Mouse (Mus musculus) kidney, embryonic 15.5 days (tissue): ENCODE results near the gene Ankrd31. TPM values are rescaled to one million over a fixed set of nuclear protein-coding genes. Genes with fewer than 3 reads are reported as not detected.

Experiments
- ATAC-seq: fragments of 200-750 bp; cut with Nextera tagmentation; replicated peaks from 2 replicates; pipeline ENCODE4 v1.8.0; 2017; ENCODE audit warnings: moderate TSS enrichment; ENCODE audit not compliant: low FRiP score
- H3K27ac ChIP-seq: fragments of 300-500 bp; sonication (generic); 2 replicates; pipeline ENCODE4 v1.5.1; 2015; ENCODE audit warnings: mild to moderate bottlenecking, inconsistent platforms
- H3K27me3 ChIP-seq: fragments of 300-500 bp; sonication (generic); 2 replicates; pipeline ENCODE4 v1.6.1; 2015; ENCODE audit warnings: inconsistent platforms
- H3K36me3 ChIP-seq: fragments of 300-500 bp; sonication (generic); 2 replicates; pipeline ENCODE4 v1.6.1; 2015; ENCODE audit warnings: inconsistent platforms
- H3K4me1 ChIP-seq: fragments of 300-500 bp; sonication (generic); 2 replicates; pipeline ENCODE4 v1.6.1; 2015; ENCODE audit warnings: inconsistent platforms
- H3K4me2 ChIP-seq: fragments of 300-500 bp; sonication (generic); 2 replicates; pipeline ENCODE4 v1.6.1; 2015; ENCODE audit warnings: moderate library complexity, mild to moderate bottlenecking, inconsistent platforms
- H3K4me3 ChIP-seq: fragments of 300-500 bp; sonication (generic); replicated peaks from 2 replicates; pipeline ENCODE4 v1.5.1; 2015; ENCODE audit warnings: mild to moderate bottlenecking, inconsistent platforms
- H3K9ac ChIP-seq: fragments of 300-500 bp; sonication (generic); 2 replicates; pipeline ENCODE4 v1.6.1; 2015; ENCODE audit warnings: mild to moderate bottlenecking, inconsistent platforms
- H3K9me3 ChIP-seq: fragments of 300-500 bp; sonication (generic); replicated peaks from 2 replicates; pipeline ENCODE4 v1.6.1; 2016; ENCODE audit warnings: inconsistent platforms
- WGBS: fragments of 180-500 bp; shearing (Covaris S2); methylation state at CpG from one replicate; pipeline ENCODE4 v1.1.7; 2015; ENCODE audit warnings: mixed read lengths; 5-methylcytosine and 5-hydroxymethylcytosine counted together
- polyA plus RNA-seq: library from polyadenylated mRNA; unstranded; fragments of >200 nt; fragmentation: Nextera tagmentation; extraction: Ambion mirVana; gene quantifications from 2 replicates; pipeline ENCODE4 v1.2.1, GENCODE M21; 2015

Gene Ankrd31
- polyA plus RNA-seq, result 0.03 TPM in 1 of 2 replicates, not detected in the other

DNA sequence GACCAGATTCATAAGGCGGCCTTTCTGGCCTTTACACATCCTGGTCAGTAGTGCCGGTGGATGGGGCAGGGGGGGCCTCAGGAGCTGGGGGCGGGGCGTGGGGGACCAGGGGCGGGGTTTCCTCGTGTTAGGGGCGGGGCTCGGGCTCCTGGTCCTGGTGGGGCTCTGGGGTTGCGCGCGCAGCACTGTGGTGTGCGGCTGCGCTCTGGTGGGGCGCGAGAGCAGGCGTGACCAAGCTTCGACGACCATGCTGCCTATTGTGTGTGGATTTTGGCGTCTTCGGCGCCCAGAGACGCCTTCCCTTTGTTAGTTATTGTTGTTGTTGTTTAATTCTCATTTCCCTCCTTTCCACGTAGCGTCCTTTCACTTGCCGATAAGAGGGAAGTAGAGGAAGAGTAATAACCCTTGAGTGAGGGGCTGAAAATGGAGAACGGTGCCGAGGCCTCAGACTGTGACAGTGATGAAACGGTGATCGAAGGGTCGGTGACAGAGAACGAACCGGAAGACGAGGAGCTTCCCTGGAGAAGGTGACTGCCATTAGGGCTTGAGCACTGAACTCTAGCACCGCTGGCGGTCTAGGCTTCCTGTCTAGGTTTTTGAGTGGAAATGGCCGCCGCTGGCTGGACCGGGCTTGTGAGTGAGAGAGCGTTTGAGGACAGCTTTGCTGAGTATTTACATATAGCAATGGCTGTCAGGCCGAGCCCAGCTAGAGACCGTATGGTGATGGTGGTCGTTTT, at the start of gene Ankrd31:
Gene Ankrd31 (plus strand): TSS at position 164 of the 737 bp plus-strand sequence.
- Histone ChIP-seq H3K4me2 (no peak within 1 kb of the TSS), H3K4me1 (no peaks in the 10 kb centered on the region), H3K36me3 (no peaks in the 10 kb centered on the region), H3K27ac (no peak within 1 kb of the TSS), H3K9me3 (no peaks in the 10 kb centered on the region), H3K4me3 (no peak within 1 kb of the TSS), H3K9ac (no peak within 1 kb of the TSS), H3K27me3 (no peaks in the 10 kb centered on the region)
- no peak for ATAC-seq
- WGBS, result 88% methylated on average over 42 of the region's 42 CpGs

DNA sequence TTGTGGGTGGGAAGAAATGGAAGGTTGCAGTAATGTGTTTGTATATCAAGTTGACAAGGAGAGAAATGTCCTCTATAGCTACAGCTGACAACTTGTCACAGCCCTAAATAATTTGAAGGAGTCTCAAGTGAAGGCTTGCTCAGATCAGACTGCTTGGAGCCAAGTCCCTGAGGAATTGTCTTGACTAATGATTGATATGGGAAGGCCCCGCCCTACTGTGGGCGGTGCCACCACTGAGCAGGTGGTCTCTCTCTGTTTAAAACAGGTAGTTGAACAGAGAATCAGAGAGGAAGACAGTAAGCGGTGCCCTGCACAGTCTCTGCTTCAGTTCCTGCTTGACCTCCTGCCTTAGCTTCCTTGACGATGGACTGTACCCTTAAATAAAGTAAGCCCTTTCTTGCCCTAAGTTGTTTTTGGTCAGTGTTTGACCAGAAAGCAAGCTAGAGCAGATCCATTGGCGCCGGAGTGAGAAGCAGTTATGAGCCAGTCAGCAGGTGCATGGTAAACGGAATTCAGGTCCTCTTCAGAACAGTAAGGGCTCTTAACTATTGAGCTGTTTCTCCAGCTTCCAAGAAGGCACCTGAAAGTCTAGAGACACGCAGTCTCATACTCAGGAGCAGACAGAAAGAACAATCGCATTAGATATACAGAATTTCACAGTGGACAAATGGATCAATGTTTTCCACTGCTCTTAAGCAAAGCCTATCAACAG, 45.3 kb upstream of the Ankrd31 start:
- H3K4me1 ChIP-seq, result no peaks in the 10 kb centered on the region
- H3K9ac ChIP-seq, result no peak overlapping the region
- H3K36me3 ChIP-seq, result no peaks in the 10 kb centered on the region
- H3K27ac ChIP-seq, result no peak overlapping the region
- H3K4me3 ChIP-seq, result no peak overlapping the region
- WGBS, result 78% methylated on average over 9 of the region's 9 CpGs
- H3K27me3 ChIP-seq, result no peaks in the 10 kb centered on the region
- no peaks in the 10 kb centered on the region for H3K9me3 ChIP-seq
- no peak overlapping the region for H3K4me2 ChIP-seq
- no peak for ATAC-seq

DNA sequence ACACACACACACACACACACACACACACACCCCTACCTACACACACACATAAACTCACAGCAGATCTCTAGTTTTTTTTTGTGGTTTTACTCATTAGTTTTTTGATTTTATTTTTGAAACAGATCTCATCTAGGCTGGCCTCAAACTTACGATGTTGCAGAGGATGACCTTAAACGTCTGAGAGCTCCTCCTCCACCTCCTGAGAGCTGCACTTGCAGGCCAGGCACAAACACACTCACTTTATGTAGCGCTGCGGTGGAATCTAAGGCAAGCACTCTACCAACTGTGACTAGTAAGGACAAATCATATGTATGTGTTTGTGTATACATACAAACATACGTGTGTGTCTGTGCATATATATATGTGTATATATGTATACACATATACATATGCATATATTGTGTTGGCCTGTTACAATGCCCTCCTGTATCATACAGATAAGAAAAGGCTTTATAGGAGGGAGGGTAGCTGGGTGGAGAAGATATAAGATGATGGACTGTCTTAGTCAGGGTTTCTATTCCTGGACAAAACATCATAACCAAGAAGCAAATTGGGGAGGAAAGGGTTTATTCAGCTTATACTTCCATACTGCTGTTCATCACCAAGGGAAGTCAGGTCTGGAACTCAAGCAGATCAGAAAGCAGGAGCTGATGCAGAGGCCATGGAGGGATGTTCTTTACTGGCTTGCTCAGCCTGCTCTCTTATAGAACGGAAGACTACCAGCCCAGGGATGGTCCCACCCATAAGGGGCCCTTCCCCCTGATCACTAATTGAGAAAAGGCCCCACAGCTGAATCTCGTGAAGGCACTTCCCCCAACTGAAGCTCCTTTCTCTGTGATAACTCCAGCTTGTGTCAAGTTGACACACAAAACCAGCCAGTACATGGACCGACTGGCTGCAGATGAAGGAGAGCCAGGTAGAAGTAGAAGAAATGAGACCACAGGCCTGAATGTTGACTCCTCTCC, 38.5 kb upstream of the Ankrd31 start:
- H3K27ac ChIP-seq, result no peak overlapping the region

DNA sequence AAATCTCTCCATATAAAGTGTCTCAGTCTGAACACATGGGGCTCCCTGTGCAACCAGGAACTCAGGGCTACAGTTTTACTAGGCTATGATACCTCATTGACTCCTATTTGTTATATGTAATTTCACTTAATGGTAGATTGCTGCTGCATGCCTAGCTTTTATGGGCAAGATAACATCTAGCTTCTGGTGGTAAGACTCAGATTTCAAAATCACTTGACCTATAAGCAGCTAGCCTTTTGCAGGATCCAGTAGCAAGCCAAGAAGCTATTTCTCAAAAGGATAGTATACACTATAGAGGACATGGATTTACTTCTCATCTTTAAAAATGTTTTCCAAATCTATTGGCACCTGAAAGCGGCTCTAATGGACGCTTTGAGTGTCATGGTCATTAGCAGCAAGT, 31.8 kb upstream of the Ankrd31 start:
- Histone ChIP-seq H3K9me3 (no peaks in the 10 kb centered on the region), H3K27me3 (no peaks in the 10 kb centered on the region), H3K9ac (no peak overlapping the region), H3K4me1 (no peaks in the 10 kb centered on the region), H3K4me3 (no peak overlapping the region), H3K4me2 (no peak overlapping the region), H3K27ac (no peak overlapping the region), H3K36me3 (no peaks in the 10 kb centered on the region)
- no peak for ATAC-seq
- WGBS, result 89% methylated on average over 2 of the region's 2 CpGs

More for the DNA sequence above, 38.5 kb upstream of the Ankrd31 start:
- Histone ChIP-seq H3K4me1 (no peaks in the 10 kb centered on the region), H3K4me2 (no peak overlapping the region), H3K27me3 (no peaks in the 10 kb centered on the region), H3K4me3 (no peak overlapping the region), H3K9me3 (no peaks in the 10 kb centered on the region), H3K36me3 (no peaks in the 10 kb centered on the region), H3K9ac (no peak overlapping the region)
- ATAC-seq, result no peak
- 73% methylated on average over 8 of the region's 8 CpGs for WGBS

DNA sequence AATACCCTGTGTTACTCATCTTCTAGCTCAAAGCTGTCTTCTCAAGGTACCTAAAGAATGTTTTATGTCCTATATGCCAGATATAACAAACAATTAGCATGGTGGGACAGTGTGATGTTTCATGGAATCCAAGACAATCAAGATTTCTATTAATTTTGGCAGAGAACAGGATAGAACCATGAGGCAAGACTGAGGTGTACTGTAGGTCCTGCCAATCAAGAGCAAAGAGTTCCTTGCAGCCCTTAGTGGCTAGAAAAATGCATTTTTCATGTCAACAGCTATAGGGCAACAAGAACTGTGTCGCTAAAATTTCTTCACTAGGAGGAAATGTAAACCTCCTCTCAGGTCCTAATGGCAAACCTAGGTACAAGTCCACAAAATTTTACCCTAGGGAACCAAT, 30.3 kb upstream of the Ankrd31 start:
- H3K27ac ChIP-seq, result no peak overlapping the region
- no peaks in the 10 kb centered on the region for H3K36me3 ChIP-seq
- no peaks in the 10 kb centered on the region for H3K27me3 ChIP-seq
- no peak overlapping the region for H3K9ac ChIP-seq
- WGBS, result 54% methylated on average over 1 of the region's 1 CpGs
- no peaks in the 10 kb centered on the region for H3K4me1 ChIP-seq
- no peak for ATAC-seq
- H3K4me2 ChIP-seq, result no peak overlapping the region
- no peaks in the 10 kb centered on the region for H3K9me3 ChIP-seq
- H3K4me3 ChIP-seq, result no peak overlapping the region

DNA sequence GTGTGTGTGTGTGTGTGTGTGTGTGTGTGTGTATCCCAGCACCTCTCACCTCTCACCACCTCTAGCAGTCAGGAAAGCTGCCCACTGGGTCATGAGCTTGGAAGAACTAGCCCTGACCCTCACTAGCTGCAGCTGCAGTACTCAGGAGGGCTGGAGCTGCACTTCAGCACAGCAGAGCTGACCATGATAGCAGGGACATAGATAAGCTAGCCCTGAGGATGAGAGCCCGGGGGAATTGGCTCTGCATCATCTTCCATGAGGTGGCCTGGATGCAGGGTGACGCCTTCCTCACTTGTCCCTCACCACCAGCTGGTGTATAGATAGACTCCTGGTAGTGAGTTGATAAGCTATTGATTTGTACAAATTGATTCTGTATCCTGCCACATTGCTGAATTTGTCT, 28.1 kb upstream of the Ankrd31 start:
- Histone ChIP-seq H3K4me3 (no peak overlapping the region), H3K36me3 (no peaks in the 10 kb centered on the region), H3K27me3 (no peaks in the 10 kb centered on the region), H3K4me1 (no peaks in the 10 kb centered on the region), H3K27ac (no peak overlapping the region), H3K9me3 (no peaks in the 10 kb centered on the region), H3K9ac (no peak overlapping the region), H3K4me2 (no peak overlapping the region)
- 73% methylated on average over 2 of the region's 2 CpGs for WGBS
- no peak for ATAC-seq

DNA sequence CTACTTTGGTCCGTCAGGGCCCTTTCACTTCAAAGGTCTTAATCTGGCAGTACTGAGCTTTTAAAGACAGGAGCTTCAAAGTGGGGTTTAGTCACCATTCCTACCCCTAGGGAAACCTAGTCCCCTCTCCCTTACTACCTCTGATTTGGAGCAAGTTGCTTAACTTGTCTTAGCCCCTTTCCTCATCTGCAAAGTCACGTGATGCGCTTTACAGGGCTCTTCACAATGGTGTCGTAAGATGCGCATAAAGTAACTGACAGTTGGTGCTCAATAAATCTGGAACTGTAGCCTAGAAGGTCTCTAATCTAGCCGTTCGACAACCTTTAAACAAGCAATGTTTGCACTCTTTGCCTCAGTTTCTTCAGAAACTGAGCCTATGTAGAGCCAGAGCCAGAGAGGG, 19.8 kb upstream of the Ankrd31 start:
- no peaks in the 10 kb centered on the region for H3K36me3 ChIP-seq
- no peak overlapping the region for H3K9ac ChIP-seq
- no peak overlapping the region for H3K4me2 ChIP-seq
- H3K4me1 ChIP-seq, result no peaks in the 10 kb centered on the region
- no peaks in the 10 kb centered on the region for H3K9me3 ChIP-seq
- H3K4me3 ChIP-seq, result no peak overlapping the region
- no peak overlapping the region for H3K27ac ChIP-seq
- 62% methylated on average over 7 of the region's 7 CpGs for WGBS
- no peaks in the 10 kb centered on the region for H3K27me3 ChIP-seq
- ATAC-seq, result no peak

DNA sequence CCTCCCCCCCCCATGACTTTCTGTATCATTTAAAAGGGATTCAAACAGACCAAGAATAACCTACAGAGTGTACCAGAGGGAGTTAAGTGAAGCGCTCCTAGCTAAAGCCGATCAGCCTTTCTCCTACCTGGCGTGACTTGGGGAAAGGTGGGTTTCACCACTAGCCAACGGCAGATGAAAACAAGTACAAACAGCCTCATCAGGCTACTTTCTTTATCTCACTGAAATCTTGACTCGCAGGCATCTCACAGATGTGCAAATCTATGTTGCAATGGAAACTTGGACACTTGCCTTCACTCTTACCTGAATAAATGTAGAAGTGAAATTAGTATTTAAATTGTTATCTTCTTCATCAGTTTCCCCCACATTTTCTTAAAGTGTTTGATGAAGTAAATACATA, 18.9 kb upstream of the Ankrd31 start:
- no peak overlapping the region for H3K9ac ChIP-seq
- H3K4me3 ChIP-seq, result no peak overlapping the region
- H3K27me3 ChIP-seq, result no peaks in the 10 kb centered on the region
- no peaks in the 10 kb centered on the region for H3K36me3 ChIP-seq
- WGBS, result 94% methylated on average over 5 of the region's 5 CpGs
- ATAC-seq, result no peak
- H3K9me3 ChIP-seq, result no peaks in the 10 kb centered on the region
- no peaks in the 10 kb centered on the region for H3K4me1 ChIP-seq
- H3K4me2 ChIP-seq, result no peak overlapping the region
- H3K27ac ChIP-seq, result no peak overlapping the region

DNA sequence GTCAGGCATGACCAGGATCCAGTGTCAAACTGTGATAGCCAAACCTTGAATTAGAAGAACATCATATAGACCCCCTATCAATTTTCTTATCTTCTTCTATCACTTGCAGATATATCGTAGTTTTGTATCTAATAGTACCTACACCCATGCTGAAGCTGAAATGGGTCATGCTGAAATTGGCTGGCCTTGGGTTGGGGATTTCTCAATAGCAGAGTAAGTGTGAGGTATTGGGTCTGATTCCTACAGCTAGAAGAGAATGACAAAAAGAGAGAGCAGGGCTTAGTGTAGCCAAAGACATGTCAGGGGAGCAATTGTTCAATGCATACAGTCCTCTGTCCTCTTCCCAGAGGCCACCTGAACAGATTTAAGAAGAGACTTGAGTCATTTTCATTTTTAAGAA, 18.0 kb upstream of the Ankrd31 start:
- no peak overlapping the region for H3K27ac ChIP-seq
- no peak overlapping the region for H3K4me3 ChIP-seq
- no peaks in the 10 kb centered on the region for H3K27me3 ChIP-seq
- no peaks in the 10 kb centered on the region for H3K9me3 ChIP-seq
- no peak for ATAC-seq
- WGBS, result 93% methylated on average over 1 of the region's 1 CpGs
- no peaks in the 10 kb centered on the region for H3K36me3 ChIP-seq
- H3K4me2 ChIP-seq, result no peak overlapping the region
- no peak overlapping the region for H3K9ac ChIP-seq
- no peaks in the 10 kb centered on the region for H3K4me1 ChIP-seq

DNA sequence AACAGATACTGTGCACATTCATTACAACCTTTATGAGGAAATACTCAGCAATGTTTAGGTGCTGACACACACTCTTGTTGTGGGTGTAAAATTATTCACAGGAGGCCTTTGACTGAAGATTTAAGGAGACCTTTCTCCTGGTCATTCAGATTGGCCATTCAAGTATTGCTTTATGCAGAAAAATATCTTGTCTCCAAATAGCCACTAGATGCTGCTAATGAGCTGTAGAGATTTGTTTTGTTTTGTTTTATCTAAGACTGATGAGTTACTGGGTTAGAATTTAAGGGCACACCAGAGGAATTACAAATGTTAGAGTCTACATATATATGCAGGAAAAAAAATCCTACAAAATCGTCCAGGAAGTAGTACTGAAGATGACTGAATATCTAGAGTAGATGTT, 12.9 kb upstream of the Ankrd31 start:
- no peak overlapping the region for H3K4me3 ChIP-seq
- no peaks in the 10 kb centered on the region for H3K9me3 ChIP-seq
- 33% methylated on average over 1 of the region's 1 CpGs for WGBS
- no peak overlapping the region for H3K9ac ChIP-seq
- no peak overlapping the region for H3K27ac ChIP-seq
- H3K4me1 ChIP-seq, result no peaks in the 10 kb centered on the region
- no peaks in the 10 kb centered on the region for H3K36me3 ChIP-seq
- ATAC-seq, result no peak
- H3K4me2 ChIP-seq, result no peak overlapping the region
- no peaks in the 10 kb centered on the region for H3K27me3 ChIP-seq

DNA sequence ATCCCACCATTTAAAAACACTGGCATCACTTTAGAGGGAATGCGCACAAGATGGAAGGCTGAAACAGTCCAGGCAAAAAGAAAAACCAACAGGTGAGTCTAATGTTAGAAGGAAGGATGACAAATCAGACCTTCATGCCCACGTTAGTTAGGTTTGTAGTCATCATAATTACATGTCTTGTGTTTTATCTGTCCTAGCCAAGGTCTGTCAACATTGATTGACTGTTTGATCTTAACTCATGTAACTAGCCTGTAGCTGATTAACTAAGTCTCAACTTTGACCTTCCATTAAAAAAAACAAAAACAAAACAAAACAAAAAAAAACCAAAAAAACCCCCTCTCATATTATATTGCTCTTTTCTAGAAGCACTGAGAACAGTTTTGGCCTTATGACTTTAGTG, 7.9 kb upstream of the Ankrd31 start:
- H3K4me3 ChIP-seq, result no peak overlapping the region

DNA sequence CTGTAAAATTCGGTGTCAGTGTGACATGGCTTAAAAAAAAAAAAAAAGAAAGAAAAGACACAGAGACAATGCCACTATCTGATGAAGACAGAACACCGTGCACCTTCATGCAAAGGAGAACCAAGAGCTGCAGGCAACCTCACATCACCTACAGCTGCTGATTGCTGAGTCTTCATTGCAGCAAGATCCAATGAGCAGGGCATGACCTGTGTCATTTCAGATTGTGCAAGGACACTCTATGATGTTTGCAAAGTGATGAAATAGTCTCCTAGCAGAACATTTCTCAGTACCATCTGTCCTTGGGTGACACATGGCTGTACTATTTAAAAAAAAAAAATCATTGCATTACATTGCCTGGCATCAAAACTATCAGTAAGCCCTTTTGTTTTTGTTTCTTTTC, 5.2 kb upstream of the Ankrd31 start:
- no peak for ATAC-seq
- H3K27ac ChIP-seq, result no peak overlapping the region
- H3K4me2 ChIP-seq, result no peak overlapping the region
- H3K9ac ChIP-seq, result no peak overlapping the region
- H3K27me3 ChIP-seq, result no peaks in the 10 kb centered on the region
- no peaks in the 10 kb centered on the region for H3K36me3 ChIP-seq
- no peaks in the 10 kb centered on the region for H3K4me1 ChIP-seq
- 83% methylated on average over 2 of the region's 2 CpGs for WGBS
- no peaks in the 10 kb centered on the region for H3K9me3 ChIP-seq
- H3K4me3 ChIP-seq, result no peak overlapping the region

More for the DNA sequence above, 7.9 kb upstream of the Ankrd31 start:
- Histone ChIP-seq H3K27me3 (no peaks in the 10 kb centered on the region), H3K9ac (no peak overlapping the region), H3K9me3 (no peaks in the 10 kb centered on the region), H3K4me2 (no peak overlapping the region), H3K27ac (no peak overlapping the region), H3K4me1 (no peaks in the 10 kb centered on the region), H3K36me3 (no peaks in the 10 kb centered on the region)
- no peak for ATAC-seq
- WGBS, result 78% methylated on average over 2 of the region's 2 CpGs
